Mouse (Mus musculus) hindbrain, embryonic 12.5 days (tissue): ENCODE results near the gene Rhob. TPM values are rescaled to one million over a fixed set of nuclear protein-coding genes. Genes with fewer than 3 reads are reported as not detected.

Source experiments
- ATAC-seq: fragments of 200-750 bp; cut with Nextera tagmentation; 2 replicates; pipeline ENCODE4 v1.8.0; 2017; ENCODE audit warnings: moderate TSS enrichment; ENCODE audit not compliant: low FRiP score
- H3K27ac ChIP-seq: fragments of 300-500 bp; sonication (generic); 2 replicates; pipeline ENCODE4 v1.5.1; 2016; ENCODE audit warnings: mild to moderate bottlenecking
- H3K27me3 ChIP-seq: fragments of 300-500 bp; sonication (generic); 2 replicates; pipeline ENCODE4 v1.6.1; 2016; ENCODE audit warnings: mild to moderate bottlenecking
- H3K36me3 ChIP-seq: fragments of 300-500 bp; sonication (generic); 2 replicates; pipeline ENCODE4 v1.6.1; 2016; ENCODE audit warnings: mild to moderate bottlenecking
- H3K4me1 ChIP-seq: fragments of 300-500 bp; sonication (generic); 2 replicates; pipeline ENCODE4 v1.6.1; 2016
- H3K4me2 ChIP-seq: fragments of 300-500 bp; sonication (generic); replicated peaks from 2 replicates; pipeline ENCODE4 v1.6.1; 2016; ENCODE audit warnings: mild to moderate bottlenecking
- H3K4me3 ChIP-seq: fragments of 300-500 bp; sonication (generic); 2 replicates; pipeline ENCODE4 v1.5.1; 2016; ENCODE audit warnings: mild to moderate bottlenecking
- H3K9ac ChIP-seq: fragments of 300-500 bp; sonication (generic); 2 replicates; pipeline ENCODE4 v1.6.1; 2016; ENCODE audit warnings: mild to moderate bottlenecking, moderate library complexity
- H3K9me3 ChIP-seq: fragments of 300-500 bp; sonication (generic); replicated peaks from 2 replicates; pipeline ENCODE4 v1.6.1; 2016; ENCODE audit warnings: mild to moderate bottlenecking
- WGBS: fragments of 180-500 bp; shearing (Covaris S2); methylation state at CpG from one replicate; pipeline ENCODE4 v1.1.7; 2016; 5-methylcytosine and 5-hydroxymethylcytosine counted together
- polyA plus RNA-seq: library from polyadenylated mRNA; unstranded; fragments of >200 nt; fragmentation: Nextera tagmentation; extraction: Ambion mirVana; gene quantifications from 2 replicates; pipeline ENCODE4 v1.2.1, GENCODE M21; 2016

Gene Rhob
- polyA plus RNA-seq, 1 experiment from 2014 or later: 75.4 TPM

- ATAC-seq: no peak
- no peak overlapping the region for H3K4me3 ChIP-seq
- no peaks in the 10 kb centered on the region for H3K9me3 ChIP-seq
- H3K4me2 ChIP-seq: no peak overlapping the region
- H3K9ac ChIP-seq: no peak overlapping the region
- no peak overlapping the region for H3K27ac ChIP-seq
- WGBS: 65% methylated on average over 5 of the region's 5 CpGs
- H3K27me3 ChIP-seq: no peaks in the 10 kb centered on the region
- no peaks in the 10 kb centered on the region for H3K4me1 ChIP-seq
- H3K36me3 ChIP-seq: no peaks in the 10 kb centered on the region
Observed at GRCm38 (mm10) chr12:8524062-8524461, 24.3 kb upstream of the Rhob start.

DNA sequence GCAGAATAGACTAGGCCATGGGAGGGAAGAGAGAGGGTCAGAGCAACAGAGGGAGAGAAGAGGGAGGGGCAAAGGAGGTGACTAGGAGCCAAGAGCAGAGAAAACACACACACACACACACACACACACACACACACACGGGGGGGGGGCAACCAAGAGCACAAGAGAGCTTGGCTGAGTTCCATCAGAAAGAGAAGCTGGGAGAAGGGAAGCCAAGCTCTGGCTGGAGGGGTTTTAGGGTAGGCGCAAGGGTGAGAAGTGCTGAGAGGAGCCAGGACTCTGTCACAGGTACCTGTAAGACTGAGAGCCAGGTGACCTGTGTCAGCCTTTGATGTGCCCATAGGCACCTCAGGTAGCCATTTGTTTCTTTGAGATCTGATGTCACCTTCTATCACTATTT is 22.9 kb upstream of the Rhob start:
- Histone ChIP-seq H3K36me3 (no peaks in the 10 kb centered on the region), H3K9ac (no peak overlapping the region)
- 100% methylated on average over 1 of the region's 2 CpGs for WGBS

GRCm38 (mm10) chr12:8521375-8522047 is 21.7 kb upstream of the Rhob start:
- Histone ChIP-seq H3K27me3 (no peaks in the 10 kb centered on the region), H3K36me3 (no peaks in the 10 kb centered on the region), H3K4me2 (no peak overlapping the region), H3K4me1 (no peaks in the 10 kb centered on the region), H3K9ac (no peak overlapping the region), H3K9me3 (no peaks in the 10 kb centered on the region), H3K27ac (no peak overlapping the region), H3K4me3 (no peak overlapping the region)
- 70% methylated on average over 11 of the region's 12 CpGs for WGBS
- ATAC-seq: no peak

More for the DNA sequence above, 22.9 kb upstream of the Rhob start:
- Histone ChIP-seq H3K27me3 (no peaks in the 10 kb centered on the region), H3K9me3 (no peaks in the 10 kb centered on the region), H3K4me2 (no peak overlapping the region), H3K4me1 (no peaks in the 10 kb centered on the region), H3K4me3 (no peak overlapping the region), H3K27ac (no peak overlapping the region)
- no peak for ATAC-seq

- Histone ChIP-seq H3K9ac (no peak overlapping the region), H3K27me3 (no peaks in the 10 kb centered on the region), H3K4me2 (no peak overlapping the region), H3K4me1 (no peaks in the 10 kb centered on the region), H3K9me3 (no peaks in the 10 kb centered on the region), H3K36me3 (no peaks in the 10 kb centered on the region), H3K27ac (no peak overlapping the region), H3K4me3 (no peak overlapping the region)
- WGBS: 60% methylated on average over 12 of the region's 12 CpGs
- ATAC-seq: no peak
Observed at GRCm38 (mm10) chr12:8519431-8520160, 19.8 kb upstream of the Rhob start.

DNA sequence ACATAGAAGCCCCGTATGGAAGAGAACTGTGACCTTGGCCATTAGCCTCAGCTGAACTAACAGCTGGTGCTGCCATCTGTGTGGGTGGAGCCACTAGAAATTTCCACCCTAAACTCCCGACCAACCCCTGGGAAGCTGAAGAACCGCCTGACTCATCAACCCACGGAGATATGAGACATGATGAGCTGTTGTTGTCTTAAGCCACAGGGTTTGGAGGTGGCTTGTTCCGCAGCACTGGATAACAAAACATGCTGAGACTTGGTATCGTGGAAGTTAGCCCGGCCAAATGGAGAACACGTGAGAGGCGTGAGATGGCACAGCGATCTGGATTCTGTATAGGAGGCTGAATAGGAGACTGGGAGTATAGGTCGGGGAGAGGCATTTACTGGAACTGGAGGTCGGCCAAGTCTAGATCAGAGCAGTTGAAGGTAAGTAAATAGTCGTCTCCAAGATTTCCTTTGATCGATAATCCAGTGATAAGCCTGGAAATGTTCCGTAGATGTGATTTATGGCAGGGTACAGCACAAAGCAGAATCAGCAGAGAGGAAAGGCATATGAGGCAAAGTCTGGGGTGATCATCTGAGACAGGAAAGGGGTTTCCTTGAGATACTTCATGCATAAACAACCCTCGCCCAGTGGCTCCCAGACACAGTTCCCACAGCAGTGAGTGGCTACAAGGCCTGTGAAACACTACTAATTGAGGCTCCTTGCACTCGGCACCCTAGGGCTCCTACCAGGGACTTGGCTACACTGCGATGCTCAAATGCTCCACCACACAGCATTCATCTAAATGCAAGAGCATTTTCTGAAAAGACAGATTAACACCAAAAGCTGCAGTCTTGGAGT is 11.5 kb upstream of the Rhob start:
- Histone ChIP-seq H3K9me3 (no peaks in the 10 kb centered on the region), H3K36me3 (no peaks in the 10 kb centered on the region)
- WGBS: 78% methylated on average over 18 of the region's 18 CpGs

DNA sequence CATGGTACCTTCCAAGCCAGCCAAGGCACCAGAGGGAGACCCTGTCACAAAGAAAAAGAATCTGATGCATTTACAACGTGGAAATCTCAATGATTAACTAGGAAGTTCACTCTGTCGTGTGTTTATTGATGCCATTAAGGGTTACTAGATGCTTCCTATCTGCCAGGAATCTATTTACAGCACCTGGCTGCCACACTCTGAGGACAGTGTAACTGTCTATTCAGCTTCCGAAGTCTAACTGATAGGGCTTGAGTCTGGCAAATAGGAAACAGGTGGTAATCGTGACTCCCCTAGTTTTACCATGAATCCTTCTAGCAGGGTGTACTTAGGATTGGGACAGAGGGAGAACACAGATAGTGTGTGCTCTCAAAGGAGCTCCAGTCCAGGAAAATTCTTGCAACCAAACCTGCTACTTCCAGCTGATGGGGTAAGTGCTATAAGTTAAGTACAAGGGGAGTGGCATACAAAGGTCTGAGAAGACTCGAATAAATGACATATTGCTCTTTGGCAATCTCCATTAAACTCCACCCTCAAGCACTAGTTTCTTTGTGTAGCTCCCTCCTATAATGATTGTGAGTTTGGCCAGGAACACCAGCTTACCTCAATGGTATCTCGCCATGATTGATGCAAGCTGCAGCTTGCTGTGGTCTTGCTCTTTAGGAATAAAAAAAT is 10.6 kb upstream of the Rhob start:
- no peak overlapping the region for H3K27ac ChIP-seq
- H3K4me1 ChIP-seq: no peaks in the 10 kb centered on the region
- H3K4me3 ChIP-seq: no peak overlapping the region
- no peaks in the 10 kb centered on the region for H3K27me3 ChIP-seq
- H3K9me3 ChIP-seq: no peaks in the 10 kb centered on the region
- no peaks in the 10 kb centered on the region for H3K36me3 ChIP-seq
- WGBS: 78% methylated on average over 6 of the region's 6 CpGs
- ATAC-seq: no peak
- H3K9ac ChIP-seq: no peak overlapping the region
- no peak overlapping the region for H3K4me2 ChIP-seq

More for the DNA sequence above, 11.5 kb upstream of the Rhob start:
- Histone ChIP-seq H3K4me1 (no peaks in the 10 kb centered on the region), H3K4me3 (no peak overlapping the region), H3K27ac (no peak overlapping the region), H3K27me3 (no peaks in the 10 kb centered on the region), H3K4me2 (no peak overlapping the region), H3K9ac (no peak overlapping the region)
- no peak for ATAC-seq

DNA sequence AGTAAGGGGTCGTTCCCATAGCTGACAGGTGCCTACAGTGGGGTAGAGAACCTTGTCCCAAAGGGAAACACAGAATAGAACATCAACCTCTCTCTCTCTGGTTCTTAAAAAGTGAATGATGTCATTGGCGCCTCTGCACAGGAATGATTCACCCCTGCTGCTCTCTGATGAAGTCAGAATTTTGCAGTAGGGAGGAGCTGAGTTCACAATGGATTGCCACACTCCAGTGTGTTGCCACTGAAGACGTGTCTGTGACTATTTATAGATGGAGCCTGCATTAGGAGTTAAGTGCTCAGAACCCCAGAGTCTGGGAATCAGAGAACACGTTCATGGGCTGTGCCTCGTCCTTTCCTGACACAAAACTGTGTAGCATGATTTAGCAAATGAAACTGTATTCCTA is 9.9 kb upstream of the Rhob start:
- Histone ChIP-seq H3K27ac (no peak overlapping the region), H3K36me3 (no peaks in the 10 kb centered on the region), H3K4me1 (no peaks in the 10 kb centered on the region), H3K4me2 (no peak overlapping the region), H3K9me3 (no peaks in the 10 kb centered on the region), H3K4me3 (no peak overlapping the region), H3K9ac (no peak overlapping the region), H3K27me3 (no peaks in the 10 kb centered on the region)
- ATAC-seq: no peak
- WGBS: 69% methylated on average over 5 of the region's 5 CpGs

- H3K4me1 ChIP-seq: no peaks in the 10 kb centered on the region
- no peak overlapping the region for H3K27ac ChIP-seq
- H3K36me3 ChIP-seq: no peaks in the 10 kb centered on the region
- H3K9me3 ChIP-seq: no peaks in the 10 kb centered on the region
- 78% methylated on average over 9 of the region's 9 CpGs for WGBS
- H3K4me2 ChIP-seq: no peak overlapping the region
- no peak overlapping the region for H3K9ac ChIP-seq
- no peak for ATAC-seq
- no peak overlapping the region for H3K4me3 ChIP-seq
- H3K27me3 ChIP-seq: no peaks in the 10 kb centered on the region
Observed at GRCm38 (mm10) chr12:8506954-8507707, 7.3 kb upstream of the Rhob start.

DNA sequence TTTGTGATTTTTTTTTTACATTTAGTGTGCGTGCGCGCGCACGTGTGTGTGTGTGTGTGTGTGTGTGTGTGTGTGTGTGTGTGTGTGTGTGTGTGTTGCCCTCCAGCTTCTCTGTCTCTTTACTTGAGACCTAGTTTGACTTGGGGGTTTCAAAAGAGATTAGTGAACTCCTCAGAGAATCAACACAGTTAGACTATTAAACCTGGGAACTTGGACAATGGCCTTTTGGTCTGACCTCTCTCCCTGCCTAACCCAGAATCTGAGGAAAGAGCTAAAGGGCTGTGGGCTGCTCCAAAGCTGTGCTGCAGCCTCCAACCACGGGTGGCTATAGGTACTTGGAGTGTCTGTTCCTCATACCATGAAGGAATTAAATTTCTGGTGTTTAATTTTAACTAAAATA is 4.3 kb upstream of the Rhob start:
- Histone ChIP-seq H3K27me3 (no peaks in the 10 kb centered on the region), H3K36me3 (no peaks in the 10 kb centered on the region), H3K9me3 (no peaks in the 10 kb centered on the region), H3K27ac (no peak overlapping the region), H3K9ac (no peak overlapping the region), H3K4me3 (no peak overlapping the region), H3K4me2 (no peak overlapping the region), H3K4me1 (peaks cover 8% of the 10 kb centered on the region)
- 90% methylated on average over 6 of the region's 6 CpGs for WGBS
- no peak for ATAC-seq

GRCm38 (mm10) chr12:8502546-8502945 is 2.7 kb upstream of the Rhob start:
- Histone ChIP-seq H3K4me1 (peaks cover 12% of the 10 kb centered on the region), H3K4me2 (no peak overlapping the region), H3K27me3 (no peaks in the 10 kb centered on the region), H3K9me3 (no peaks in the 10 kb centered on the region), H3K9ac (no peak overlapping the region), H3K4me3 (no peak overlapping the region), H3K27ac (no peak overlapping the region), H3K36me3 (no peaks in the 10 kb centered on the region)
- ATAC-seq: no peak
- WGBS: 16% methylated on average over 6 of the region's 6 CpGs

- no peak overlapping the region for H3K27ac ChIP-seq
Observed at GRCm38 (mm10) chr12:8501571-8502305, 1.9 kb upstream of the Rhob start.

More at GRCm38 (mm10) chr12:8501571-8502305, 1.9 kb upstream of the Rhob start:
- no peaks in the 10 kb centered on the region for H3K27me3 ChIP-seq
- H3K4me1 ChIP-seq: peaks cover 20% of the 10 kb centered on the region
- 92% methylated on average over 14 of the region's 14 CpGs for WGBS
- H3K36me3 ChIP-seq: no peaks in the 10 kb centered on the region
- no peak for ATAC-seq
- no peaks in the 10 kb centered on the region for H3K9me3 ChIP-seq
- H3K9ac ChIP-seq: no peak overlapping the region
- H3K4me3 ChIP-seq: no peak overlapping the region
- no peak overlapping the region for H3K4me2 ChIP-seq
